Mouse (Mus musculus) MN1 (cell line): ENCODE measurements around the gene Vmp1.

Experiments used
- DNase-seq: peaks from one replicate; pipeline ENCODE4 v3.0.0-alpha.2; 2016; ENCODE audit warnings: low spot score

The Vmp1 gene

DNA sequence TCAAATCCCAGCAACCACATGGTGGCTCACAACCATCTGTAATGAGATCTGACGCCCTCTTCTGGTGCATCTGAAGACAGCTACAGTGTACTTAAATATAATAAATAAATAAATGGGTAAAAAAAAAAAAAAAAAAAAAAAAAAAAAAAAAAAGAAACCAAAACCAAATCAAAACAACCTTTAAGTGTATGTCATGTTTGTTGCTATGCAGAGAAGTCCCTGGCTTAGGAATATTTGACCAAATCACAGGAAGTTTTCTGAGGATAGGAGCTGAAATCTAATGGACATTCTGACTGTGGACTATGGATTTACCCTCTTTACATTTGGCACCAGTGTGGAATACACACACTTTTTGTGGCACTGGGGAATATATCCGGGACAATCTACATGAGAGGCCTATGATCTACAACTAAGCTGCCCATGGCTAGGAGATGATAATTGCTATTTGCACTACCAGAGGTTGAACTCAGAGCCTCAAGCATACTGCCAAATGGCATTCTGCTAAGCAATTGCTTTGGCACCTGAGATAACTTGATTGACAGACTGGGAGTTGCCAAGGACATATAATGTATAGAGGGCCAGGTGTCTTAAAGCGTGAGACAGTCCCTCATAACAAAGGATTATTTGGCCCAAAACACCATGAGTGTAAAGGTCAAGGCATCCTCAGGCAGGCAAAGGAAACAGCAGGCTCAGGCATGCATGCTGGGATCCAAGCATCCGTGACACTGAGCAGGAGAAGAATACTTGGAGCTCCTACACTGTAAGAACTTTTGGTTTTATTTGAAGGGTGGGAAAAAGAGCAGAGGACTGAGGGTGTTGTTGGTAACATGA is 84.0 kb downstream of the Vmp1 start:
- DNase-seq: no peak

GRCm38 (mm10) chr11:86598572-86598971 is 85.1 kb downstream of the Vmp1 start:
- no peak for DNase-seq

- DNase-seq: no peak
These were observed 85.5 kb downstream of the Vmp1 start for GRCm38 (mm10) chr11:86598154-86598553.

- no peak for DNase-seq
These were observed 86.7 kb downstream of the Vmp1 start for GRCm38 (mm10) chr11:86596976-86597375.

DNA sequence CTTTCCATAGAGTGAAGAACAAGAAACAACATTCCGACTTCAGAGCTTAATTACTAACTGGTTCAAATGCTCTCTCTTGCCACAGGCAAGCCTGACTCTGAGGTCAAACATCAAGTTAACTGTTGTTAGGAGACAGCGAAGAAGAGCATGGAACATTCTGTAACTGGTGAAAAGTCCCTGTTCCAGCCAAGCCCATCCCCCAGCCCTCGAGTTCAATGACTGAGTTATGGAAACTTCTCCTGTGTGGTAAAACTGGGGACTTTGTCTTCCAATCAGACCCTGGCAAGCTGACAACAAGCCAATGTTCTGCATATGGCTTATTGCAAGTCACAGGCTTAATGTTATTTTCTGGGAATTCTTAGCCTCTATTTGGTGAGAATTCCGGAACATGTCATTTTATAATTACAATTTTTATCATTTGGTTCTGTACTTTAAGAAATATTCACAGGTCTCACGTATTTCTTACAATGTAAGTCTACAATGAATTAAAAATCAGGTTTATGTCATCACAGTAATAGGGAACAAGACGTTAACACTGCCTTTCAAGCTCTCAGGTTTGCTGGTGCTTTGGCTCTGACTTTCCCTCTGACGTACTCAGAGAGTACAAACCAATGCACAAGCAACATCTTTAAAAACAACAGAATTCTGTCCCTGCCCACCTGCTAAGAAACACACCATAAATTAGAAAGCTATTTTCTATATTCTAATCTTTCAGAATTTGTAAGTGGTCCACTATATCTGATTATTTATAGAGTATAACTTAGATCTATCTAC is 87.3 kb downstream of the Vmp1 start:
- DNase-seq: no peak

DNA sequence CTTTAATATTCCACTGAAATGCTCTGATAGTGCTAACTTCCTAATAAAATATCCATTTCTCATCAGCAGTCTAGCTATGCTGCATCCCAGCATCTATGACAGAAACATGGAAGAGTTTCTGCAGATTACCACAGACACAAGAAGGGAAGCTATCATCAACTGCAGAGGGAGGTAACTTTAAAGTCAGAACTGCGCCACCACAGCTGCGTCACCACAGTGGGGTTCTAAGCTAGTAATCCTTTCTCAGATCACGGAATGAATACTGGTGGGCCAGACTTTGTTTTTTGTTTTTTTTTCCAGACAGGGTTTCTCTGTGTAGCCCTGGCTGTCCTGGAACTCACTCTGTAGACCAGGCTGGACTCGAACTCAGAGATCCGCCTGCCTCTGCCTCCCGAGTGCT is 88.3 kb downstream of the Vmp1 start:
- no peak for DNase-seq

DNA sequence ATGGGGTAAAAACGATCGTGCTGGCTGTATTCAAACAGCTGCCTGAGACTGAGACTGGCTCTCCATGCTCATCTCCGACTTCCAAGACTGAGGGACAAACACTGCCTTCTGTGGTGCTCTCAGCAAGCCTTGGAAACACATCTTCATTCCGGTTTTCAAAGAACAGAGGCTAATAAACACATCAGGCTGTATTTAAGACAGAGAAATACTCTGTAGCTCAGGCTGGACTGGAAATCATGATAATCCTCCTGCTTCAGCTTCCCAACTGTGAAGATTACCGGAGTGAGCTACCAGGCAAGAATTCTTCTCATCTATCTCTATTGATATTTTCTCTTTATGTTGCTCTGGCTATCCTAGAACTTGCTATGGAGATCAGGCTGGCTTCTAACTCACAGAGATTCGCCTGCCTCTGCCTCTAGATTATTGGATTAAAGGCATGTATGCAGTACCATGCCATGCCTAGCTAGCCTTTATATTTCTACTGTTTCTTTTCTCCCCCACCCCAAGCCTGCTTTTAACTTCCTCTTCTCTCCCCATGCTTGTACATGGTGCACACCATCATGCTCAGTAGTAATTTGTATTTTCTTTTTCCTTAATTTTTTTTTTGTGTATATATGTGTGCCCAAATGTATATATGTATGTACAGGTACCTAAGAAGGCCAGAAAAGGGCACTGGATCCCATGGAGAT is 89.3 kb downstream of the Vmp1 start:
- DNase-seq: no peak

DNA sequence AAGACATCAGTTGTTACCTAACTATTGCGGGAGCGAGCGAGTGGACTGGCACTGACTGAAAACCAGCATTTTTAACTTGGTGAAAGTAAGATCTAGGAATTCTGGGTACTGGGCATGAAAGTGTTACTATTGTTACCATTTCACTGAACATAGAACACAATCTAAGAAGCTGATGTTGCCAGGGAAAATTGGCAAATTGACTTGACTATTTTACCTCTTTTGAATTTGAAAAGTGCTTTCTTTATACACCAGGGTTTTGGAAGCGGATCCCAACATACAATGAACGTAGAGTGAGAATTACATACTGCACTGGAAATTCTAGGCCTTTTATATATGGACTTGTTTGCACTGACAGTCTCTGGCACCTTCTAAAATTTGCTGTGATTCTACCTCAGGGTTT is 90.2 kb downstream of the Vmp1 start:
- no peak for DNase-seq

- DNase-seq: peak; percentile 71
These were observed 90.6 kb downstream of the Vmp1 start for GRCm38 (mm10) chr11:86592993-86593392.

- DNase-seq: no peak
These were observed 91.6 kb downstream of the Vmp1 start for GRCm38 (mm10) chr11:86591931-86592616.

DNA sequence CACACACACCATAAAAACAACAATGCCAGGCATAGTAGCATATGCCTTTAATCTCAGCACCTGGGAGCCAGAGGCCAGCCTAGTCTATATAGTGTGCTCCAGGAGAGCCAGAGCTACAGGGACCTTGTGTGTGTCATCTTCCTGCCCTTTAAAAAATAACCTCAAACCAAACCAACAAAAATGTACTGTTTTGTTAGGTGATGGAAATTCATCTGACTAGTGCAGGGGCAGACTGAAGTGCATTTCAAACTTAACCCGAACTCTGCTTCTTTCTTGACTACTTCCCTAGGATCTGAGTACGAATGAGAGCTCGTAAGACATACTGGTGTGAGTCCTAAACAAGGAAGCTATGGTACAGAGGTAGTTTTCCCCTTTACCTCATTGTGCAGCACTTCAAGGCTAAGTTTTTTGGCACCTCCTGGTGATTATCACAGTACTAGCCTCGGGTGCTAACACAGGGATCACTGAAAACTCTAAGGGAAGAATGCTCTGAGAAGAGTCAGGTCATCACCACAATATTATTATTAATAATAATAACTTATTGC is 92.3 kb downstream of the Vmp1 start:
- no peak for DNase-seq

GRCm38 (mm10) chr11:86590579-86590978 is 93.1 kb downstream of the Vmp1 start:
- no peak for DNase-seq

- no peak for DNase-seq
These were observed 93.6 kb downstream of the Vmp1 start for GRCm38 (mm10) chr11:86590066-86590465.

DNA sequence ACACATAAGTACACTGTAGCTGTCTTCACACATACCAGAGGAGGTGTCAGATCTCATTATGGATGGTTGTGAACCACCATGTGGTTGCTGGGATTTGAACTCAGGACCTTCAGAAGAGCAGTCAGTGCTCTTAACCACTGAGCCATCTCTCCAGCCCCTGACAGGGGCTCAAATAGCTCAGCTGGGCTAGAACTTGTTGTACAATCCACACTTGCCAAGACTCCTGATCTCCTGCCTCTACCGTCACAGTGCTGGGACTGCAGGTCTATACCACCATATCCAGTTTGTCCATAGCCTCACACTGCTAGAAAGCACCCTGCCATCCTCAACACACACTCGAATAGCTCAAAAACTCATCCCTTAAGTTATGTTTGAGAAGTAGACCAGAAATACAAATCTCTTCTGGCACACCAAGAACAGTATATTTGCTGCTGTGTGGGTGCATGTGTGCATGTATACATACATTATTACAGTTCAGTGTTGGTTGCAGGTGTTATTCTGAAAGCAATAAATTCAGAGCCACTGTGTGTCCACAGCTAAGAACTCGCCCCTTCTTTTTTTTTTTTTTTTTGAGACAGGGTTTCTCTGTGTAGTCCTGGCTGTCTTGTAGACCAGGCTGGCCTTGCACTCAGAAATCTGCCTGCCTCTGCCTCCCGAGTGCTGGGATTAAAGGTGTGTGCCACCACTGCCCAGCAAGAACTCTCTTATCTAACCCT is 94.9 kb downstream of the Vmp1 start:
- no peak for DNase-seq

DNA sequence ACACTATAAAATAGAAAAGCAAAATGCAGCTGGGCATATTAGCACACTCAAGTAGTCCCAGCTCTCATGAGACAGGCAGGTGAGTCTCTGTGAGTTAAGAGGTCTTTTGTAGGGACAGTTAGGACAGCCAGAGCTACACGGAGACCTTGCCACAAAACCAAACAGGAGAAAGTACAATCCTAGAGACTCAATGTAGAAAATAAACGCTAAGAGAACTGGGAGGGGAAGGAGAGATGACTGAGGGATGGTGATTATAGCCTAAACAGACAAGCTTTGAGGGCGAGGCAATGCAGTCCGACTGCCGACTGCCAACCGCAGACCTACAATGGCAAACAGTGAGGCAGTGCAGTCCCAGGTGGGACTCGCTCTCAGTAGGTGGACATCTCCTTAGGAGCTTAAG is 95.8 kb downstream of the Vmp1 start:
- DNase-seq: no peak

GRCm38 (mm10) chr11:86586868-86587792 is 96.5 kb downstream of the Vmp1 start:
- DNase-seq: peak; percentile 72

DNA sequence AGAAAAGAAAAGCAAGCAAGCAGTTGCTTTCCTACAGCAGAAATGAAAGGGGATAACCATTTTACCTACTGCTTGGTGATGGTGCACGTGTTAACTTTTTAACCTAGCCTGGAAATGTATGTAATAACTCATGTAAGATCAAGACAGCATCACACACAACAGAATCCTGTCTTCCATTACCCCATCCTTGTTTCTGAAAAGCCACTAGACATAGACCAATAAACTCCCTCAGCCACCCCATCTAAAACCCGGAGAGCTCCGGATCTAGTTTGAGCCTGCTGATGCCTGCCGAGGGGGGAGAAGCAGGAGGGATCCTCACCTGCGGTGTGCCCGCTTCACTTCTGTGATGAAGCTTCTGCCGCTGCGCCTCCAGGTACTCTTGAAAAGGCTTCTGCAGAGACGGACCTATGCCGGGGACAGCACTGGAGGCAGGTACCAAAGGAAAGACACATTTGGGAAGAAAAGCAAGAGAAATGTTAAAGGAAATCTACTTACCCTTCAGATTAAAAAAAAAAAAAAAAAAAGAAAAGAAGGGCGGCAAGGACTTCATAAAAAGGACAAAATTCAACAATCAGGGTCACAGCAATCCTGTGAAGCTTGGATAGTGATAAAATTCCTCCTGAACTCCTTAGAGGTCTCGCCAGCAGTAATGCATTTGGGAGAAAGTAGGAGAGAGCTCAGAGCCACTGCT is 97.3 kb downstream of the Vmp1 start:
- peak; percentile 11 for DNase-seq

- no peak for DNase-seq
These were observed 98.0 kb downstream of the Vmp1 start for GRCm38 (mm10) chr11:86585598-86585984.

DNA sequence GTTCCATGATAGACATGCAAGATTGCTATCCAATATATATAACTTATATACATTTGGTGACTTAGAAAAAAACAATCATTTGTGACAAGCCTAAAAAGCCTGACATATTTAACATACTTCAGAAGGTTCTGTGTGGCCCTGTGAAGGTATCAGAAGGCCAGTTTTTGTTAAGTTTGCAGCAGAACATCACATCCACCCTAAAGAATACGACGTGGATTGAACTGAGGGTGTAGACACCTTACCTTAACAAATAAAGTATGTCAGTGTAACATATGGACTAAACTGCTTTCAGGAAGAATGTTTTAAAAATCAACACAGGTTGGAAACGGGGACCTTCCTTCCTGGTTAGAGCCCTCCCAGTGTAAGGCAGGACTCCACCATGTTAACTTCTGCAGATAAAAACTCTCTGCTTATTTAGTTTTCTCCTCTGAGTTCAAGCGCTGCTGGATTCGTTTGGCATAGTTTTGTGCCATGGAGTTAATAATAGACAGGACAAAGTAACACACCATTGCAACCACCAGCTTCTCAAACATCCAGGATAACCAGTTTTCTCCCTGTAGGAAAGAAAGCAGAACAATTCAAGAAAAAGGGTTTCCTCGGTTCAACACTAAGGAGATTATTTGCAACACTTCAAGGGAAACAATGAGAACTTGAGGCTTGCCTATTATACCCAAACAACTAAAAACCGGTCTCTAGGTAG is 98.6 kb downstream of the Vmp1 start:
- no peak for DNase-seq
